Mouse (Mus musculus) frontal cortex, postnatal 36 days (tissue): ENCODE data around the gene Spryd4.
"Not testable (repeated sequence)": the region's sequence is repeated elsewhere in the genome, so short reads cannot be mapped to it uniquely, and the experiment has no call there.

Experiments used
- DNase-seq, 2 experiments: peaks; one replicate each; pipeline ENCODE4 v3.0.0; 2022; ENCODE audit warnings: low spot score in 2 of 2

Spryd4 gene

DNA sequence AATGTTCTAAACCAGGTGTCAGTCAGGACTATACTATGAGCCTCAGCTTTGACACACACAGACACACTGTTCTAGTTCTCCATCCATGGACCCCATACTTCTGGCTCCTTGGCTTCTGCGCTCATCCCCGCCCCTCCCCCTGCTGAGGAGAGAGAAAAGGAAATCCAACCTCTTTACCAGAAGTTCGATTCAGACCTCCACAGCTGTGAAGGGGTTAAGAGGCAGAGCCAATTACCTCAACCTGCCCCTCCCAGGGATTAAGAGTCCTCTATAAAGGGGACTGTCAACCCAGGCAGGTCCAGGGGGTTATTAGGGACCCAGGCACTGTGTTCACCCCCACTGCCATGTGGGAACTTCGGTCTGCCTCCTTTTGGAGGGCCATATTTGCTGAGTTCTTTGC lies 13.9 kb upstream of the Spryd4 start, which contains the start of gene Mip:
Gene Mip (plus strand): TSS at position 301 of the 400 bp plus-strand sequence.
- DNase-seq: no peak

DNA sequence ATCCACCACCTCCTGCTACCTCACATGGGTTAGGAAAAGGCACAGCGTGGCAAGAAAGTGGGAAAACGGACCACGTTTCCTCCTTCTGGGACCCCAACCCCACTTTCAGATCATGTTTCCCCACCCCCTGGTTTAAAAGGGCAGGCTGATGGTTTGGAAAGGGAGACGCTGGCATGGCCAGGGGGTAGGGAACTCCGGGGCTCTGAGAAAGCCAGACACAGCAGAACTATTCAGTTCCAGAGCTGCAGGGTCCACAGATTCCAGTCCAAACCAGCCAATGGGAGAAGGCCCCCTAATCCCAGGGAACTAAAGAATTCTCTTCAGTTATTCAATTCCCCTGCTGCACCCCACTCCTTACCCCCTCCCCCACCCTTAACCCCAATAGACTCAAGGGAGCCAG lies 13.5 kb upstream of the Spryd4 start:
- DNase-seq: no peak

DNA sequence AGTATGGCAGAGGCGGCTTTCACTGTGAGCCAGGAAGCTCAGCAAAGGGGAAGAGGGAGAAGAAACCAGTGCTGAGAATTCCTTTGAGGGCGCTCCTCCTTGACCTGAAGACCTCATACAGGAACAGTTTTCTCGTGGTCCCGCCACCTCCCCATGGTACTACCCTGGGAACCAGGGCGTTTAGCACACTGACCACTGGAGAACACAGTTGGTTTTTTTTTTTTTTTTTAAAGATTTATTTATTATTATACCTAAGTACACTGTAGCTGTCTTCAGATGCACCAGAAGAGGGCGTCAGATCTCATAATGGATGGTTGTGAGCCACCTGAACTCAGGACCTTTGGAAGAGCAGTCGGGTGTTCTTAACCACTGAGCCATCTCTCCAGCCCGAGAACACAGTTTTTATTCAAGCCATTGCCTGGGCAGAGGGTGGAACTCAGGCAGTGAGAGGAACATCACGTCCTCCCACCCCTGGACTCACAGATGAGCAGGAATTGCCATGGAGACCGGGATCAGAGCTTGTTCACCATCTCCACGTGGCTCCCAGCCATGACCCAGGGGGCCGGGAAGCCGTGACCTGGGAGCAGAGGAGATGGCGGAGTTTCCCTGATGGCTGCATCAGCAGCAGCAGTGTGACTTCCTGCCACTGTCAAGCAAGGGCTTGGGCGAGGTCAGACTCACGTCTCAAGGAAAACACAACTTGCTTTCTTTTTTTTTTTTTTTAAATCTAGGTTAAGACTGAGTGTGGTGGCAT lies 10.1 kb upstream of the Spryd4 start:
- no peak for DNase-seq

DNA sequence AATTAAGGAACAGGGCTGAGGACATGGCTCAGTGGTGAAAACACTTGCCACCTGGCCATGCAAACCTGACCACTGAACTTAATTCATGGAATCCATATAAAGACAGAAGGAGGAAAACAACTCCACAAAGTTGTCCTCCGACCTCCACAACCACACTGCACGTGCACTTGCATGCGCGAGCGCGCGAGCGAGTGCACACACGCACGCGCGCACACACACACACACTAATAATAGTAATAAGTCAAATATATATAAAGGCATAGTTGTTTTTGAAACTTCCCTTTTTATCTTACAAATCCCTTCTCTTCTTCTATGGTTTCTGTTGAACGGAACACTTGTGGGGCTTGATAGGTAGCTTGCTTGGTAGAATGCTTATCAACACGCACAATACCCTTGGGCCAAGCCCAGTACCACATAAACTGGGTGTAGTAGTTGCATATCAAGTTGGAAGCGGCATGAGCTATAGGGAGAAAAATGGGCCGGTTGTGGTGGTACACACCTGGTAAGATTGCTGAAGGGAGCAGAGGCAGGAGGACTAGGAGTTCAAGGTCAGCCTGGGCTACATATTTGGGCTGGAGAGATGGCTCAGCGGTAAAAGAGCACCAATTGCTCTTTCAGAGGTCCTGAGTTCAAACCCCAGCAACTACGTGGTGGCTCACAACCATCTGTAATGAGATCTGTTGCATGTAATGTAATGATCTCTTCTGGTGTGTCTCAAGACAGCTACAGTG lies 6.9 kb upstream of the Spryd4 start:
- no peak for DNase-seq

DNA sequence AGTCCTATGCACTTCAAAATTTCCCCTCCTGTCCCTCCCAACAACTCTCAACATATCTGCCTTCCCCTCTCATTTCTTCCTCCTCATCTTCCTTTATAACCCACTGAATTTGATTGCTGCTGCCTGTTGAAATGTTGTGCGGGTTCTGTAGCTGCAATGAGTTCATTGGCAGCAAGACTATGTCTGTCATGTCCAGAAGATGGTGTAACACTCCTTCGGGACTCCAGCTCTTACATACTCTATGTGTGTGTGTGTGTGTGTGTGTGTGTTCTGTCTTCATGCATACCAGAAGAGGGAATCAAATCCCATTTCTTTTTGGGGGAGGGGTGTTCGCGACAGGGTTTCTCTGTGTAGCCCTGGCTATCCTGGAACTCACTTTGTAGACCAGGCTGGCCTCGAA lies 3.4 kb upstream of the Spryd4 start:
- DNase-seq: no peak

DNA sequence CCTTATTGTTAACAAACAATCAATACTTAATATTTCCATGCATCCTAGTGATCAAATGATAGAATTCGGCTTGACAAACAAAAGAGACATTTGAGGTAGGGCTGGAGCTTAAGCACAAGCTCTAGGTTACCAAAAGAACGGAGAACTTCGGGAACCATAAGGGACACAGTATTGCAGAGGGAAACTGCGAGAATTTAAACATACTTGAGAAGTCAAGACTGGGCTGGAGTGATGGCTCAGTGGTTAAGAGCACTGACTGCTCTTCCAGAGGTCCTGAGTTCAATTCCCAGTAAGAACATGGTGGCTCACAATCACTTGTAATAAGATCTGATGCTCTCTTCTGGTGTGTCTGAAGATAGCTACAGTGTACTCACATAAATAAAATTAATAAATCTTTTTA lies 2.5 kb upstream of the Spryd4 start:
- DNase-seq: not testable (repeated sequence)

DNA sequence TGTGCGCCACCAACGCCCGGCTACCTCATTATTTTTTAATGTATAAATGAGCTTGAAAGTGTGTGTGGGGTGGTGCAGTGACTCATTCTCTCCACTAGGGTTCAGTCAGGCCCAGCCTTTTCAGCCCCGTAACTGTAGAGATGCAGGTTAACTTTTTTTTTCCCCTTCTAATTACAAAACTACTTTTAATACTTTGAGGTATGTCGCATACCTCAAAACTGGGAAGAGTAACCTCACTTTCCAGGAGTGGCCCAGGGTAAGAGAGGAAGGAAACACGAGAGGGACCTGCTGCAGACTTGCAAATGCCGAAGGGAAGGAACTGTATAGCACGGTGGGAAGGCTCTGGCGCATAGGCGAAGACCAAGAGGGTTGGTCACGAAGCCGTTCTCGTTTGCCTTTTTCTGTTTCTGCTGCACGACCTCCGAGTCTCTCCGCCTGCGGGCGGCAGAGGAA lies 1.3 kb upstream of the Spryd4 start:
- peak; percentile 49 to 65 for DNase-seq

DNA sequence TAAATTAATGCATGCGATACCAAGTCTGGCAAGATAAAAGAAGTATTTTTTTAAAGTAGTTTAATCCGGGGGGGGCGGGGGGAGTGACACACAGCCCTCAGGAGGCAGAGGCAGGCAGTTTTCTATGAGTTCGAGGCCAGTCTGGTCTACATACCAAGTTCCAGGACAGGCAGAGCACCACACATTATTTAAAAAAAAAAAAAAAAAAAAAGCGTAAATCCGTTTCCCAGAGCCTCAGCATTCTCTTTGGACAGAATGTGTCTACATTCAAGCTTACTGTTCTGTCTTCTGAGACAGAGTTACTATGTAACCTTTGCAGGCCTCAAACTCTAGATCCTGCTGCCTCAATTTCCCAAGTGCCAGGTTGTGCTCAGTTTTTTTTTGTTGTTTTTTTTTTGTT lies 541 bp upstream of the Spryd4 start:
- DNase-seq: no peak

DNA sequence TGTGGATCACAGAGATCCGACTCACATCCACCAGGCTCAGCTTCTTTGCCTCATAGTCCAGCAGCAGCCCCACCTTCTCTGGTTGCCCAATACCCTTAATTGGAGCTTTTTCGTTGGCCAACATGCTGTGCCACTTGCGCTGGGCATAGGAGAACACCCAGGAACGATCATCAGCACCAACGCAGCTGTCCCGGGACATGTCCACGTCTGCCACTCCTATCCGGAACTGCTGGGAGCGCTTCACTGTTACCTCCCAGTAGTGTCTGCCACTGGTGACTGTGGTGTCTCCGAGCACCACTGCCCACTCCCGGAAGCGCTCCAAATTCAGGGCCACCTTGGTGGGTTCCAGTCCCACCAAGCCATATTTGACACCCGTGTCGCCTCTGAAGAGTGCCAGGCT lies 653 bp downstream of the Spryd4 start:
- no peak for DNase-seq

DNA sequence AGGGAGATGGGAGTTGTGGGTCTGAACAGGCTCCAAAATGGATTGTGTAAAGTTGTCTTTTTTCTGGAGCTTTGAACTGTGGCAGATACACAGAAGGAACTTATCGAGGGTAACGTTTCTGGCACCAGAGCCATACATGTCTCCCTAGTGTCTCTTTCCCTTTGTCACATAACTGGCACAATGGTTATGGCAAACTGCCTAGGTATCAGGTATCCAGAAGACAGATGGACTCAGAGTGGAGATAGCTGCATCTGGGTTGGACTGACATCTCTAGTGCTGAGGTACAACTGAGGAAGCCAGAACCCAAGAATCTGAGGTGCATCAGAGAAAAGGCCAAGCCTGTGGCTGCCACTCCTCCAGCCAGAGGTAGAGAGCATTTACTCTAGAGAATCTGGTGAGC lies 1.5 kb downstream of the Spryd4 start:
- no peak for DNase-seq

DNA sequence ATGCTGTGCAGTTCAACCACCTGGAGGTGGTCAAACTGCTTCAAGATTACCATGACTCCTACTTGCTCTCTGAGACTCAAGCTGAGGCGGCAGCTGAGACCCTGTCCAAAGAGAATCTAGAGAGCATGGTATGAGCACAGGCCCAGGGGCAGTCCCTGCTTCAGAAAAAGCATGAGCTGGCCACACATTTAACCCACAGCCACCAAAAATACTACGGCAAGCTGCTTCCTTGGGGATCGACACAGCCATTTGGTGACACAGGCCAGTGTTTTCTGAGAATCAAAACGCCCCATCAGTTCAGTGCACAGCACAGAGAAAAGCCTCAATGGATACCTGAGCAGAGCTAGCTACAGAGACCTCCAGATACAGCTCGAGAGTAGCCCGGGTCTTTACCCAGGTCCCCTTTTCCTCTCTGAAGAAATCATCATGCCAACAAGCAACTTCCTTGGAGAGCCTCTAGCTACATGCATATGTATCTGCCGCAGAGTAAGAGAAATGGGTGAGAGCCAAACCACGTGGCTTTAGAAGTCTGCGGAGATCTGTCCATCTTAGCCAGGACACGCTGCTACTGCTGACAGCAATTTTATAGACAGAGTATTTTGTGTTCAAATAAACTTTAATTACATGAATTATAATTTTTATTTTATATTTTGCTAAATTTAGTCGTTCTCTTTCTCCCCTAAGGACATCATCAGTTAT lies 2.1 kb downstream of the Spryd4 start:
- DNase-seq: no peak

DNA sequence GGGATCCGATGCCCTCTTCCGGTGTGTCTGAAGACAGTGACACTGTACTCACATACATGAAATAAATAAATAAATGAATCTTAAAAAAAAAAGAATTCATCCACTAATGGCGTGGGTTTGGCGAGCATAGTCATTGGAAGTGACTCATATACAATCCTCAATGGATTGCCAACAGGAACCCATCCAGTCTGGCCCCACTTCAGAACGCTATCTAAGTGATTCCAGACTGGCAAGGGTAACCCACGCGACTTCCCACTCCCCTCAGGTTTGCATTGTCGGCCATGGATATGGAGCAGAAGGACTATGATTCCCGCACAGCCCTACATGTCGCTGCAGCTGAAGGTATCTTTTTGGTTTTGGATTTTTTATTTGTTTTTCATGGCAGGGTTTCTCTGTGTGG lies 3.3 kb downstream of the Spryd4 start:
- DNase-seq: no peak

DNA sequence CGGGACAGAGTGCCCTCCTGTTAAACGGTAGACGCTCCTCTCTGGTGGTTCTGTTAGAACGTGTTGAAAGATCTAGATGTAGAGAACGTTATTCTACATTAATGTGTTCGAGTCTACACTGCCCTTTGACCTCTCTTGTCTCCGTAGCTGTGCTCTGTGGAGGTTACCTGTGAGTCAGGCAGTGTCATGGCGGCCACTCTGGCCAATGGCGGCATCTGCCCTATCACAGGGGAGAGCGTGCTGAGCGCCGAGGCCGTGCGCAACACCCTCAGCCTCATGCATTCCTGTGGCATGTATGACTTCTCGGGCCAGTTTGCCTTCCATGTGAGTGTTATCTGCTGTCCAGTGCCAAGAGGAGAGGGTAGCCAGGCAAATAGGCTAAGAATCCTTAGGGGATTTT lies 6.7 kb downstream of the Spryd4 start:
- no peak for DNase-seq

DNA sequence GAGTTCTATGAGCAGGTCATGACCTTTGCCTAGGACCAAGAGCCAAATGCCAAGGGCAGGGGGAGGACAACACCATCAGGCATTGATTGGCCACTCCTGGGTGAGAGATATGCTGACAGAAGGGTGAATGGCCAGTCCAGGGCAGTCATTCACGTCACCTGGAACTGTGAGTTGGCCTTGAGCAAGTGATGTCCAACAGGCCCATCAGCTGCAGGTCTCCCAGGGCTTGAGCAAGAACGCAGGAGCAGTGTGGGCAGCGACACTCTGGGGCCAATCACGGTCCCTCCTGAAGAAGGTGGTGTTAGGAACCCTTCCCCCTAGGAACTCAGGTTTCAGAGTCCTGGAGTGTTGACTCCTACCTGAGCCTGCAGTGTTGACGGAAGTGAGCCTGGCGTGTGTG lies 9.8 kb downstream of the Spryd4 start:
- no peak for DNase-seq

DNA sequence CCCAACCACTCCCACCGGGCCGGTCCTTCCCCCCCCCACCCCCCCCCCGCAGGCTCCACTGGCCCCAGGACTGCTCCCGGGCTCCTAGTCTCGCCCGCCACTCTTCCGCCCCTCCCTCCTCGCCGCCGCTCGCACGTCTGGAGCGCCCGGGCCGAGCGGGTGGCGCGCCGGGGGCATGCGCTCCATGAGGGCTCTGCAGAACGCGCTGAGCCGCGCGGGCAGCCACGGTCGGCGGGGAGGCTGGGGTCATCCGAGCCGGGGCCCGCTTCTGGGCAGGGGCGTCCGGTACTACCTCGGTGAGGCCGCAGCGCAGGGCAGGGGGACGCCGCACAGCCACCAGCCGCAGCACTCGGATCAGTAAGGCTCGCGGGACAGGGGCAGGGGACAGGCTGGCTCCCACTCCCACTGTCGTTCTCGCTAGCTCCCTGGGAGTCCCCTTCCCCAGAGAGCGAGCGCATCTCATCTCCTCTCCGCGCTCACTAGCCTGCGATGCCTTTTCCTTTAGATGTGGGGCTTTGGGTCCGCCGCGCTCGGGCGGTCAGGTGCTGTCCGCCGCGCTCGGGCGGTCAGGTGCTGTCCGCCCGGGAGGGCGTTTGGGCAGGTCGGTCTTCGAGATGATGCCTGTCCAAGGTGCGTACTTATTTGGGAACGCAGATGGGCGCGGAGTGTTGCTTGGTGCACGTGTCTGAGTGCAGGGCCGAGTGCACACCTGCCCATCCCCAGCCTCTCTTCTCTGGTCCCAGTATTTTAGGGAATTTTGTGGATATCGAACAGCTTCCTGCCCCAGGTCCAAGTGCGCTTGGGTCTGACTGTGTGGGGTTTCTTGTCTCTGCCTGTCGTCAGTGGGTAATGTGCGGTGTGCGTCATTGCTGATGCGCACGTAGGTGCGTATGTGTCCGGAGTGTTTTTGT lies 16.8 kb downstream of the Spryd4 start:
- peak; percentile 47 to 72 for DNase-seq

DNA sequence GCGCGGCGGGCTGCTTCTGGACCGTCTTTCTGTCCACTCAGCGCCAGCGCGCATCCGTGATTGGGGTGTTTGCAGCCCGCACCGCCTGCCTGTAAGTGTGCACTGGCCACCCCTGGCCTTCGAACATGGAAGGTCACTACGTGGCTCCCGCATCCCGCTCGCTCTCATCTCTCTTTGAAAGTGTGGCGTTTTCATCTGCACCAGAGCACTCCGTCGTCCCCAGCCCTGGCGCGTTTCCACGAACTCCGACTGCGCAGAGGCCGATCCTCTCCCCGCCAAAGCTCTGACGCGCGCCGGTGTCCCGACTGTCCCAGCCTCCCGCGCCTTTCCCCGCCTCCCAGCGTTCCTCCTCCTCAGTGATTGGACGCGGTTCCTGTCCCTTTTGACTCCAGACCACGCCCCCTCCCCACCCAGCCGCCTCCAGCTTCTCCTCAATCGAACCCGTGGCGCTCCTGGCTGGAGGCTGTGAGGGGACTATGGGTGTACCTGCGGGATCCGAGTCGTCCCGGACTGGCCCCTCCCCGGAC lies 17.5 kb downstream of the Spryd4 start, which contains the start of gene Gls2:
Gene Gls2 (plus strand): TSS at position 434 of the 527 bp plus-strand sequence.
- peak; percentile 98 for DNase-seq

DNA sequence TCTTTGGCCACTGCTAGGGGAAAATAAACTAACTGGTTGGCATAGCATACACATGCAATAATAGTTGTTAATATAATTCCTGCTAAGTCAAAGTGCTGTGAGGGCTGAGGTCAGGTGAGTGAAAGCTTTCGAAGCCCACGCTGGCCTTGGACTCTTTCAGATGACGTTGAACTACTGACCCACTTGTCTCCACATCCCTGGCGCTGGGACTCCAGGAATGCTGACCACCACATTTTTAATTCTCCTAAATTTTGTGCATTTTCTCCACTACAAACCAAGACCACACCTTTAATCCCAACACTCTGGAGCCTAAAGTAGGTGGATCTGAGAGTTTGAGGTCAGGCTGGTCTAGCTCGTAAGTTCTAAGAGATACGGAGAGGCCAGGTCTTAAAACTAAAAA lies 18.5 kb downstream of the Spryd4 start:
- no peak for DNase-seq

DNA sequence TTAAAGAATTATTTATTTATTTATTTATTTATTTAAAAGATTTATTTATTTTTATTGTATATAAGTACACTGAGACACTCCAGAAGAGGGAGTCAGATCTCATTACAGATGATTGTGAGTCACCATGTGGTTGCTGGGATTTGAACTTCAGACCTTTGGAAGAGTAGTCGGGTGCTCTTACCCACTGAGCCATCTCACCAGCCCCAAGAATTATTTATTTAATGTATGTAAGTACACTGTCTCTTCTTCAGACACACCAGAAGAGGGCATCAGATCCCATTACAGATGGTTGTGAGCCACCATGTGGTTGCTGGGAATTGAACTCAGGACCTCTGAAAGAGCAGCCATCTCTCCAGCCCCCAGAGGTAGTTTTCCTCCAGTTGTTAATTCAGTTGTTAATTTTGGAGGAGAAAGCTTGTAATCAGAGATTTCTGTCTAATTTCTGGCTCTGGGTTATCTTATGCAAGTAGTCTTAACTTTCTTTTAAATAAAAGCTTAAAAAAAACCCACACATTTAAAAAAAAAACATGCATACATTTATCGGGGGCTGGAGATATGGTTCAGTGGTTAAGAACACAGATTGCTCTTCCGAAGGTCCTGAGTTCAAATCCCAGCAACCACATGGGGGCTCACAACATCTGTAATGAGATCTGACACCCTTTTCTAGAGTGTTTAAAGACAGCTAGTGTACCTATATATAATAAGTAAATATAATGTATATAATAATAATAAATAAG lies 19.4 kb downstream of the Spryd4 start:
- DNase-seq: not testable (repeated sequence)

DNA sequence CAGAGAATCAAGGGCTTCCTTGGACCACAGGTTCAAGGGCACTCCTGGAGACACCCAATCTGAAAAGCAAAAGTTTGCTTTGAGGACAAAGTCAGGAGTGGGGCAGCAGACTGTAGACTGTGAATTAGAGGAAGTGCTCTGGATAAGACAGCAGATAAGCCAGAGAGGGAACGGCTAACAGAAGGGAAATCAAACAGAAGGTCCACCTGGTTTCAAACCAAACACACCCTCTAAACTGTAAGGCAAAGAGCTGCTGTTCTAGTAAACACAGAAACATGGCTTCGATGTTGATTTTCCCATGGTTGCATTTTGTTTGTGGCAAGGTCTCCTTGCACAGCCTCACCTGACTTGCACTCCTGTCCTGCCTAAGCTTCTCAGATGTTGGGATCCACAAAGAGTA lies 20.1 kb downstream of the Spryd4 start:
- DNase-seq: no peak

DNA sequence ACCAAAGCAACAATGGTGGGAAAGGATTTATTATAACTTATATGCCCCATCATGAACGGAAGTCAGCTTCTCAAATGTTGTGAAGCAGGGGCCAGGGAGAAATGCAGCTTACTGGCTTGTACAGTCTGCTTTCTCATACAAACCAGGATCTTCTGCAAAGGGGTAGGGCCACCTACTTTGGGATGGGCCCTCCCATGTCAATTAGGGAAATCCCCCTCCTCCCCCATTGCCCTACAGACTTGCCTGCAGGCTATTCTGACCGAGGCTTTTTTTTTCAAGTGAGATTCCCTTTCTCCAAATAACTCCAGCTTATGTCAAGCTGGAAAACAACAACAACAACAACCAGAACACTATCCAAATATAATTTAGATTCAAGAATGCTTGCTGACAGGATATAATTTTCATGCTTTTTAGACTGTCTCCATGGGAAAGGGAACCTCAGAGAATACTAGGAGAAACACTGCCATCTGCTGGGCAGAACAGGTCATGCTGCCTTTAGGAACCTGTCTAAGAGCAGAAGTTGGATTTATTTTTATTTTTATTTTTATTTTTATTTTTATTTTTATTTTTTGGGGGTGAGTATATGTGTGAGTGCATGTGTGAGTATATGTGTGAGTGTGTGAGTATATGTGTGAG lies 23.2 kb downstream of the Spryd4 start:
- DNase-seq: peak; percentile 70 to 85
